Mouse (Mus musculus) layer of hippocampus, adult 8-10 months (tissue): Measurements from ENCODE around the gene H2al3. TPM values are rescaled to one million over a fixed set of nuclear protein-coding genes. Genes with fewer than 3 reads are reported as not detected.

ENCODE experiments used
- DNase-seq, 2 experiments: peaks; one replicate each; pipeline ENCODE4 v3.0.0; 2022; ENCODE audit warnings: low spot score in 2 of 2
- total RNA-seq, 4 experiments: library from RNA; stranded (reverse); gene quantifications; 2 replicates each; pipeline ENCODE4 v1.2.4; 2022

The H2al3 gene
- total RNA-seq, result not detected

DNA sequence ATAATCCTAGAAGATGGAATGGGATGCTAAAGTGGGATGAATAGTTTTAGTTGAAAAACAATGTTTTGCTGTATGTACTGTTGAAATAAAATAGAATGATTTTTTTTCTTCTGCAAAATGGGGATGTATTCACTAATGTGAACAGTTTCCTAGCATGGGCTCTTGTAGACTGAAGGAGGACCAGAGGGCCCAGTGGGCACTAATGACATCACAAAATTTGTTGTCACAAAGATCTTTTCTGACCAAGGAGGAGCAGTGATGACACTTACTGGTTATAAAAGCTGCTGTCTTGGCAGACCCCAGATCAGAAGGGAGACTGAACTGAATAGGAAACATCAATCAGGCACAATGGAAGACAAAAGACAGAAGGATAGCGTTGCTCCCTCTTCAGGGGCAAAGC, at the start of gene H2al3:
Gene H2al3, plus strand, starts transcription at position 301 of the 400 bp plus-strand sequence.
- DNase-seq, result no peak

DNA sequence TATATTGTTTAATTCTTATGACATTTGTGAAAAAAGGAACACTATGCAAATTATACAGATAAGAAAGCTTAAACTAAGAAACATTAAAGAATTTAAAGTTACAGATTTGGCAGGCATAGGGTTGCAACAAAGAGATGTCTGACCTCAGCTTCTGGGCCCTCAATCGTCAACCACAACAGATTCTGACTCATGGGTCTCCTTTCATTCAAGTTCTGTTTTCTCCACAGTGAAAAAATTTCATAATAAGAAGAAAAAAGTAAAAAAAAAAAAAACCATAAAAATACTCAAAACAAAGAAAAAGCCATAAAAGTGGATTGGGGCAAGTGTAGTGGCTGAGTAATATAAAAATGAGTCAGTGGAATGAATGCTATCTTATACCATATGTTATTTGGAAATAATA, 39.4 kb upstream of the H2al3 start:
- no peak for DNase-seq

DNA sequence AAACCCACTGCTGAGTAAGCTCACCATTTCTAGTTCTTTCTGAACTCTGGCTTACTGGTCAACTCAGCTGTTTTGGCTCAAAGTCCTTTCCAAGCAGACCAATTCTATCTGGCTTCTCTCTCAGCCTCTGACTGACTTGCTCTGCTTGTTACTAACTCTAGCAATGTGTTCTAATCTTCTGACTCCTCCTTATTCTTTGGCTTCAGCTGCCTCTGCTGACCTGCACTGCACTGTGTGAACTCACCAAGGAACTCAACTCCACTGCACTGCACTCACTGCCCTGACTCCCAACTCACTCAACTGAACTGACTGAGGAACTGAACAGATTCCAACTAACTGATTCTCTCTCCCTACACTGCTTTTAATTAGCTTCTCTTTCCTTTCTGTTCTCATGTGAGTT, 37.0 kb upstream of the H2al3 start:
- no peak for DNase-seq

DNA sequence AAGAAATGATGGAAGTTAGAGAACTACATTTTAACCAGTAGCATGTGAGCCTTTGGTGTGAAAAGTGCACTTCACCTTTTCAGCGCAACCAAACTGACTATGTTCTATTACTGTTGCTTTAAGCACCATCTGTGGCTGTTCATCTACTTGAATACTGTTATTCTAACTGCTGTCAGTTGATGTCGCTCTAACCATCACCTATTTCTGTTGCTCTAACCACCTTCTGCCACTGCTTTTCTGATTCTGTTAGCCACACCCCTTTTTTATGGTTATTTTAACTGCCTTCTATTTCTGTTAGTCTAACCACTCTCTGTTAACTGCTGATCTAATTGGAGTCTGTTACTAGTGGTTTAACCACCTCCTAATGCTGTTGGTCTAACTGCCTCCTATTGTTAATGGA, 14.7 kb upstream of the H2al3 start:
- no peak for DNase-seq

DNA sequence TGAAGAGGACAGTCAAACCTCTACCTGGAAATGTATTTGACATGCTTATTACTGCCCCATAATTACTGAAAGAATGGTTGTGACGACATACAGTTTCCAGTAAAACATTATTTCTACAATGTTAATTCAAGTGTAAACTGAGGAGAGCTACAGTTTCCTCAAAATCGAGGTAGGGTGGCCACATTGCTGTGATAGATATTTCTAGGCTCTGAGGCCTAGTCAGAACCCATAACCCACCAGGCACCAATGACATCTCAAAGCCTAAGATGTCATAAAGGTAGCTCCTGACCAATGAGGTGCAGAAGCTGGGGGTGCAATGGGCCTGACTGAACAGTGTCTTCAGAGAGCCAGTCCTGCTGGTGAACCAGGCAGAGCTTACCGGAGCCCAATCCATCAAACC, 2.9 kb upstream of the H2al3 start, which contains the start of gene Hypm:
Gene Hypm, plus strand, starts transcription at position 301 of the 400 bp plus-strand sequence.
- no peak for DNase-seq

DNA sequence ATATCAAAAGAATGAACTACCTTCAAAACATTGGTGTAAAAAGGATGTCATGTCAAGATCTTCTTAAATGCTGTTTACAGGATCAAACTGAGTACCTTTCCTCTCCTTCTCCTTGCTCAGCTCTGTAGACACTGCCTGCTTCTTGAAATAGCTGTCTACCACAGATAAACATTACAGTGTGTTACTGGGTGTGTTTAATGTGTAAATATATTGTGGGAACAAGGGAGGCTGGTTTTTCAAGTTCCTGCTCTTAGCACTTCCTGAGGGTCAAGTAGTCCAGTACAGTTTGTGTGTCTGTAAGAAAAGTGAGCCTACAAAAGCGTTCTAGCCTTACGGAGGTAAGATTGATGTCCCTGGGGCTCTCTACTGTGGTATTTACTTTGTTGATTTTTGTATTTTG, 12.4 kb downstream of the H2al3 start:
- DNase-seq, result no peak

DNA sequence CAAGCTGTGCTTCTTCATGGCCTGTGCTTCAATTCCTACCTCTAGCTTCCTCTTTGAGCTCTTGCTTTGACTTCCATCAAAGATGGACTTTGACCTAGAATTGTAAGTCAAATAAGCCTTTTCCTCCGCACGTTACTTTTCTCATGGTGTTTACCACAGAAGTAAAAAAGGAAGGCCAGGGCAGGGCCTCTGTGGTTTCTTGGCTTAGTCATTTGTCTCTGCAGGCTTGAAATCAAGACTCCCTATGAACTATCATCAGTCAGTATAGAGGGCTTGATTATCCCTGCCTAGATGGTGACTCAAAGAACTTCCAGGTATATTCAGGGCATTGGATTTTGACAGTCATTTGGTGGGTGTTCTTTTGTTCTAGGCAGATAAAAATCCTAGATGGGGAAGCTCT, 26.0 kb downstream of the H2al3 start:
- no peak for DNase-seq

DNA sequence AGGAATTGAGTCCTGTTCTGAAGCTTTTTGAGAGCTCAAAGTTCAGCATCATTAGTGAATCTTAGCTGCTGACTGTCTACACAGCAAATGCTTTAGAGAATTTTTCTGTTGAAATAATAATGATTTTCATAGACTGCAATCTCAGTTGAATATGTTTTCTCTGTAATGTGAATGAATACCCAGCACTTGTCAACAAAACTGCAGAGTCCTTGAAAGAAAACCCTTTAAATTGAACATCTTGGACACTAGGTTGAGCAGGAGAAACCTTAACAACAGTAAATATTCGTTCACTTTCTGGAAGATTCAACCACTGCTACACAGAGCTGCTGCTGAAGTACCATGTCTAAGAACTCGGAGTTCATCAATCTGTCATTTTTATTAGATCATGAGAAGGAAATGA, 35.8 kb downstream of the H2al3 start, which contains the start of gene Sytl5:
Gene Sytl5, plus strand, starts transcription at position 301 of the 400 bp plus-strand sequence.
- DNase-seq, result no peak

Other genes starting within 250 kb of the H2al3 start
- gene Dynlt3, start 186.7 kb upstream of the H2al3 start, total RNA-seq, result 100 to 1,000 TPM; 120 to 138 (median 124) TPM
- not detected for gene Hypm, start 2.8 kb upstream of the H2al3 start, total RNA-seq
- gene Sytl5, start 35.9 kb downstream of the H2al3 start, total RNA-seq, result 1 to 10 TPM; 5.2 to 8.2 (median 6.7) TPM